Mouse (Mus musculus) small intestine, adult 2 months (tissue): ENCODE results near the gene Pigc.

Source experiments
- CTCF ChIP-seq: fragments of 200-500 bp; IDR thresholded peaks from 2 replicates; pipeline ENCODE4 v1.5.1; 2012; ENCODE audit warnings: low read depth, mild to moderate bottlenecking, control low read depth, inconsistent platforms, low read length, moderate library complexity, mixed read lengths; ENCODE audit not compliant: insufficient replicate concordance, insufficient read length; ENCODE audit errors: extremely low read depth
- POLR2A ChIP-seq: fragments of 200-500 bp; IDR thresholded peaks from 2 replicates; pipeline ENCODE4 v1.6.1; 2012; ENCODE audit warnings: low read depth, mild to moderate bottlenecking, control low read depth, inconsistent platforms, low read length, moderate library complexity

GRCm38 (mm10) chr1:161968589-161969407 is at the start of gene Pigc:
- TF ChIP-seq CTCF, result peak; percentile 83
- peak; percentile 71; the same call in 1 of the 2 replicates for TF ChIP-seq POLR2A
